Mouse (Mus musculus): ENCODE results near the gene Haus2. TPM values are rescaled to one million over a fixed set of nuclear protein-coding genes. Genes with fewer than 3 reads are reported as not detected.

The Haus2 gene
- polyA plus RNA-seq, 2 experiments = 7.4 to 11.4 TPM

DNA sequence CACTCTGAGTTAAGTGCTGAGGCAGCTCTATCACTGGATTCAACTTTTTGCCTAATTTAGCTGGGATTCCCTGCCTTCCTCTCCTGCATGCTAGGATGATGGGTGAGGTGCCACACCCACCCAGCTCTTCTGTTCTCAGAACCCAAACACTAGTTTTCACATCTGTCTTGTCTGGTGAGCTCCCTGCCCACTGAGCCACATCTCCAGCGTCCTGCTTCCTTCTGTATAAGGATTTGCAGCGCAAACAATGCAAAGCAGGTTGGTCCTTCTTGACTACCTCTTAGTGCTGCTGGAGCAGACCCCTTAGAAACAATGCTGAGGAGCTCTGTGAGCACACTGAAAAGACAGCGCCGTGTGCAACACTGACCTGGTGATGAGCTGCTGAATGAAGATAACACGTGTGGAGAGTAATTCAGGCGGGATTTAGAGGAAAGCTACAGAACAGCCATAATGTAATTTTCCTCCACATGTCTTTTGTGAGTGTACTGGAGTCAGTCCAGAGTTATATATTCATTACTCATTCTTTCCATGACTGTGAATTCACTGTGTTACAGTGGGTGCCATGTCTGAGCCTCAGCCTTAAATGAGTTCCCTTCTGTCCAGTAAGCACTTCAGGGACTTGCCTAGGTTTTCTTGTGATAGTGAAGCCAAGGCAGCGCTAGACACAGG, 43.2 kb downstream of the Haus2 start:
- H3K27ac ChIP-seq = no peak overlapping the region
- WGBS (ENCODE audit: insufficient replicate concordance) = 45% methylated on average over 7 of the region's 7 CpGs
- H3K4me2 ChIP-seq (ENCODE audit: low read depth) = no peak overlapping the region

DNA sequence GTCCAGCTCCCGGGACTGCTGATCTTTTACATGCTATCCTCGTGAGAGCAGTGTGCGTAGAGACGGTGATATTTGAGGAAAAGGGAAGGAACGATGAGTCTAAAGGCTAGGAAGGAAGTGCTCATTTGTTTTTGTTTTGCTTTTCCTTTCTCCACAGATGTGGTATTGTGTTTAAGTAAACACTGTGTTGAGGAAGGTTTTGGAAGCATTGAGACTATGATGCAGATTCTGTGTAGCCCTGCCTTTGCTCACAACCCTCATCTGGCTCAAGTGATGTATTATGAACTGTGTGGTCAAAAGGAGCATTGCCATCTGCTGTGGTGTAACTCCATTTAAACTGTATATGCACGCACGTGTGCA, 43.7 kb downstream of the Haus2 start:
- WGBS (ENCODE audit: insufficient replicate concordance) = 45% methylated on average over 7 of the region's 7 CpGs
- Histone ChIP-seq H3K9ac (replicated peaks) (no peak overlapping the region), H3K4me1 (replicated peaks; ENCODE audit: control insufficient read depth in 2 of 2, insufficient read depth in 2 of 2, low read length in 1 of 2) (peaks cover 7 to 18% of the 10 kb centered on the region in 2 experiments; a peak in 3 of 4 replicates), H3K4me2 (ENCODE audit: low read depth) (no peak overlapping the region), H3K36me3 (replicated peaks; ENCODE audit: control insufficient read depth, insufficient read depth, low read depth) (no peaks in the 10 kb centered on the region), H3K27ac (no peak overlapping the region), H3K27me3 (ENCODE audit: control insufficient read depth, insufficient read depth, low read length) (no peaks in the 10 kb centered on the region), H3K4me3 (ENCODE audit: insufficient read depth in 1 of 2, low read depth in 2 of 2, low read length in 2 of 2) (no peak overlapping the region), H3K9me3 (ENCODE audit: control insufficient read depth, low read length) (no peaks in the 10 kb centered on the region)
- ATAC-seq (ENCODE audit: insufficient read depth) = no peak
- DNase-seq (ENCODE audit: low read depth in 3 of 3, low spot score in 3 of 3) = no peak
- TF ChIP-seq CTCF (IDR thresholded peaks at IDR 0.05; ENCODE audit: low read depth) = no peak
- TF ChIP-seq EP300 (IDR thresholded peaks at IDR 0.05; ENCODE audit: low read depth) = no peak

More for the DNA sequence above, 43.2 kb downstream of the Haus2 start:
- Histone ChIP-seq H3K4me1 (replicated peaks; ENCODE audit: control insufficient read depth in 2 of 2, insufficient read depth in 2 of 2, low read length in 1 of 2) (peaks cover 7 to 16% of the 10 kb centered on the region in 2 experiments; a peak in 3 of 4 replicates), H3K9me3 (ENCODE audit: control insufficient read depth, low read length) (no peaks in the 10 kb centered on the region), H3K9ac (replicated peaks) (no peak overlapping the region), H3K4me3 (ENCODE audit: insufficient read depth in 1 of 2, low read depth in 2 of 2, low read length in 2 of 2) (no peak overlapping the region), H3K27me3 (ENCODE audit: control insufficient read depth, insufficient read depth, low read length) (no peaks in the 10 kb centered on the region), H3K36me3 (replicated peaks; ENCODE audit: control insufficient read depth, insufficient read depth, low read depth) (no peaks in the 10 kb centered on the region)
- no peak for DNase-seq (ENCODE audit: low read depth in 3 of 3, low spot score in 3 of 3)
- TF ChIP-seq EP300 (IDR thresholded peaks at IDR 0.05; ENCODE audit: low read depth) = no peak
- TF ChIP-seq CTCF (IDR thresholded peaks at IDR 0.05; ENCODE audit: low read depth) = no peak
- no peak for ATAC-seq (ENCODE audit: insufficient read depth)

DNA sequence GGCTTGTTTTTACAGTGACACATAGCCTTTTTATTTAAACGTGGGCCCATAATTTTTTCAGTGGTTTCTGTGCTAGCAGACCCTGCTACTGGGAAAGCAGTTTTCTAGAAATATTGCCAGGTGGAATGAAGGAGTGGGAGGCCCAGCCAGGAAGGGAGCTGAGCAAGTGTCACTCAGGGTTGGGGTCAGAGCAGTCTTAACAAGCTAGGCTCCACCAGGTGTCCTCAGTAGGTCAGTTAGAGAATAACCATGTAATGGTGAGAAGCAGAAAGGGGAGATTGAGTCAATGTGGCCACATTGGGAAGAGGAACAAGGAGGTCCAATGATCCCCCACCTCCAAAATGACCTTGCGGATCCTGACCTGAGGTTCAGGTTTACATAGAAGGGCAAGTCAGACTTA, 45.5 kb downstream of the Haus2 start:
- Histone ChIP-seq H3K4me2 (ENCODE audit: low read depth) (no peak overlapping the region), H3K9me3 (ENCODE audit: control insufficient read depth, low read length) (no peaks in the 10 kb centered on the region), H3K4me3 (ENCODE audit: insufficient read depth in 1 of 2, low read depth in 2 of 2, low read length in 2 of 2) (no peak overlapping the region), H3K27me3 (ENCODE audit: control insufficient read depth, insufficient read depth, low read length) (no peaks in the 10 kb centered on the region), H3K36me3 (replicated peaks; ENCODE audit: control insufficient read depth, insufficient read depth, low read depth) (no peaks in the 10 kb centered on the region), H3K27ac (no peak overlapping the region), H3K9ac (replicated peaks) (no peak overlapping the region), H3K4me1 (replicated peaks; ENCODE audit: control insufficient read depth in 2 of 2, insufficient read depth in 2 of 2, low read length in 1 of 2) (peaks cover 7 to 29% of the 10 kb centered on the region in 2 experiments; a peak in 3 of 4 replicates)
- TF ChIP-seq CTCF (IDR thresholded peaks at IDR 0.05; ENCODE audit: low read depth) (peak; percentile 29; the same call in 1 of the 2 replicates), EP300 (IDR thresholded peaks at IDR 0.05; ENCODE audit: low read depth) (no peak)
- WGBS (ENCODE audit: insufficient replicate concordance) = 59% methylated on average over 2 of the region's 2 CpGs
- DNase-seq (ENCODE audit: low read depth in 3 of 3, low spot score in 3 of 3) (no peak), ATAC-seq (ENCODE audit: insufficient read depth) (no peak)

DNA sequence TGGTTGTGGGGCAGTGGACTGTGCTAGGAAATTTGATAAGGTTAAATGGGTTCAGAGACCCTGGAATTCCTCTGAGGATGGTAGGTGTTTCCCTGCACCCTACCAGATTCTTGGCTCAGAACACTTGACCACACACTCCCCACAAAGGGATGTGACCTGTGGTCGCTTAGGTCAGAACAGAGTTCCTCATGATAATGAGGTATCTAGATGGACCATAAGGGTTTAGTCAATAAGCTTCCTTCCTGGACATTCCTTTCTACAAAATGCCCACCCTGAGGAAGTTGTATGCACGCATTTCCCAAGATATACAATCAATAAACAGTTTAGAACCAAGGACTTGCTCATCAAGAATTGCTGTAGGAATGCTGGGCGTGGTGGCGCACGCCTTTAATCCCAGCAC, 46.7 kb downstream of the Haus2 start:
- Histone ChIP-seq H3K9ac (replicated peaks) (no peak overlapping the region), H3K36me3 (replicated peaks; ENCODE audit: control insufficient read depth, insufficient read depth, low read depth) (no peaks in the 10 kb centered on the region), H3K4me3 (ENCODE audit: insufficient read depth in 1 of 2, low read depth in 2 of 2, low read length in 2 of 2) (no peak overlapping the region), H3K27me3 (ENCODE audit: control insufficient read depth, insufficient read depth, low read length) (no peaks in the 10 kb centered on the region), H3K9me3 (ENCODE audit: control insufficient read depth, low read length) (no peaks in the 10 kb centered on the region), H3K4me1 (replicated peaks; ENCODE audit: control insufficient read depth in 2 of 2, insufficient read depth in 2 of 2, low read length in 1 of 2) (peaks cover 18 to 40% of the 10 kb centered on the region in 2 experiments), H3K4me2 (ENCODE audit: low read depth) (no peak overlapping the region), H3K27ac (no peak overlapping the region)
- no peak for ATAC-seq (ENCODE audit: insufficient read depth)
- DNase-seq (ENCODE audit: low read depth in 3 of 3, low spot score in 3 of 3) = no peak
- TF ChIP-seq EP300 (IDR thresholded peaks at IDR 0.05; ENCODE audit: low read depth) (no peak), CTCF (IDR thresholded peaks at IDR 0.05; ENCODE audit: low read depth) (no peak)
- 56% methylated on average over 5 of the region's 5 CpGs for WGBS (ENCODE audit: insufficient replicate concordance)

DNA sequence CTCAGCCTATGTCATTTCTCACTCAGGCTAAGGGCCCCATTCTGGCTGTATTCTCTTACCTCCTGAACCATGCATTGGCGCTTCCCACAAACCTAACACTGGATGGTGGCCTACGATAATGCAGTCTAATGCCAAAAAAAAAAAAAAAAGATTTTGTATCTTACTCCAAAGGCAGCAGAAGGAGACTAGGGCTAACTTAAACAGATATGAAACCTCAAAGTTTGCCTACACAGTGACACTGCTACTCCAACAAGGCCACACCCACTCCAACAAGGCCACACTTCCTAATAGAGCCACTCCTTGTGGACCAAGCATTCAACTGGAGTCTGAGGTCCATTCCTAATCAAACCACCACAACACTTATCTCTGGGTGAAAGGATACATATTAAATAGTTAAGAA, 47.5 kb downstream of the Haus2 start:
- no peak for DNase-seq (ENCODE audit: low read depth in 3 of 3, low spot score in 3 of 3)
- 13% methylated on average over 2 of the region's 2 CpGs for WGBS (ENCODE audit: insufficient replicate concordance)
- H3K36me3 ChIP-seq (replicated peaks; ENCODE audit: control insufficient read depth, insufficient read depth, low read depth) = no peaks in the 10 kb centered on the region
- H3K4me3 ChIP-seq (ENCODE audit: insufficient read depth in 1 of 2, low read depth in 2 of 2, low read length in 2 of 2) = no peak overlapping the region
- TF ChIP-seq EP300 (IDR thresholded peaks at IDR 0.05; ENCODE audit: low read depth) (peak; percentile 69), CTCF (IDR thresholded peaks at IDR 0.05; ENCODE audit: low read depth) (no peak)
- H3K4me1 ChIP-seq (replicated peaks; ENCODE audit: control insufficient read depth in 2 of 2, insufficient read depth in 2 of 2, low read length in 1 of 2) = peaks cover 20 to 46% of the 10 kb centered on the region in 2 experiments
- ATAC-seq (ENCODE audit: insufficient read depth) = peak; percentile 68
- H3K9ac ChIP-seq (replicated peaks) = no peak overlapping the region
- no peak overlapping the region for H3K27ac ChIP-seq
- H3K27me3 ChIP-seq (ENCODE audit: control insufficient read depth, insufficient read depth, low read length) = no peaks in the 10 kb centered on the region
- no peaks in the 10 kb centered on the region for H3K9me3 ChIP-seq (ENCODE audit: control insufficient read depth, low read length)
- no peak overlapping the region for H3K4me2 ChIP-seq (ENCODE audit: low read depth)

All from liver, embryonic 14.5 days (tissue).